Mouse (Mus musculus) lung, adult 2 months (tissue): ENCODE measurements around the gene Atg7. TPM values are rescaled to one million over a fixed set of nuclear protein-coding genes. Genes with fewer than 3 reads are reported as not detected.

ENCODE experiments used
- DNase-seq: peaks from one replicate; pipeline ENCODE4 v3.0.0; 2022
- H3K4me1 ChIP-seq: fragments of 200-500 bp; 2 replicates; pipeline ENCODE4 v1.6.1; 2011; ENCODE audit warnings: low read length; ENCODE audit not compliant: control insufficient read depth, insufficient read depth
- H3K4me3 ChIP-seq: fragments of 200-500 bp; replicated peaks from 2 replicates; pipeline ENCODE3; 2011; ENCODE audit warnings: low read depth, mild to moderate bottlenecking, control low read depth, low read length; ENCODE audit errors: extremely low read depth
- CTCF ChIP-seq: fragments of 200-500 bp; IDR thresholded peaks from 2 replicates; pipeline ENCODE4 v1.5.1; 2011; ENCODE audit warnings: mild to moderate bottlenecking, low read length, control low read depth; ENCODE audit not compliant: insufficient read depth
- POLR2A ChIP-seq: fragments of 200-500 bp; IDR thresholded peaks from 2 replicates; pipeline ENCODE4 v1.6.1; 2011; ENCODE audit warnings: low read depth, mild to moderate bottlenecking, control low read depth, low read length, borderline replicate concordance; ENCODE audit errors: extremely low read depth
- WGBS: fragments of 180-500 bp; shearing (Covaris S2); methylation state at CpG from one replicate; pipeline ENCODE4 v1.1.7; 2018; 5-methylcytosine and 5-hydroxymethylcytosine counted together
- polyA plus RNA-seq: library from polyadenylated mRNA; depleted of rRNA; stranded (reverse); fragments of >200 nt; gene quantifications from 2 replicates; pipeline ENCODE4 v1.2.3, GENCODE M21; 2012

Atg7 gene
- polyA plus RNA-seq, 1 experiment = 28.9 TPM

- TF ChIP-seq POLR2A (no peak), CTCF (no peak)
- WGBS = 32% methylated on average over 44 of the region's 46 CpGs
- DNase-seq = no peak
- Histone ChIP-seq H3K4me3 (no peak overlapping the region), H3K4me1 (no peaks in the 10 kb centered on the region)
These were observed 95.2 kb downstream of the Atg7 start for GRCm38 (mm10) chr6:114737931-114738759.

- DNase-seq = no peak
- TF ChIP-seq POLR2A (no peak), CTCF (no peak)
- 94% methylated on average over 4 of the region's 4 CpGs for WGBS
- H3K4me3 ChIP-seq = no peak overlapping the region
- H3K4me1 ChIP-seq = no peaks in the 10 kb centered on the region
These were observed 95.8 kb downstream of the Atg7 start for GRCm38 (mm10) chr6:114738760-114739112.

GRCm38 (mm10) chr6:114742209-114743003, 99.5 kb downstream of the Atg7 start:
- Histone ChIP-seq H3K4me1 (no peaks in the 10 kb centered on the region), H3K4me3 (no peak overlapping the region)
- no peak for TF ChIP-seq POLR2A
- TF ChIP-seq CTCF = no peak
- DNase-seq = no peak
- WGBS = 79% methylated on average over 12 of the region's 12 CpGs

- WGBS = 84% methylated on average over 8 of the region's 8 CpGs
- Histone ChIP-seq H3K4me1 (no peaks in the 10 kb centered on the region), H3K4me3 (no peak overlapping the region)
- no peak for DNase-seq
- TF ChIP-seq POLR2A = no peak
- no peak for TF ChIP-seq CTCF
These were observed 100.2 kb downstream of the Atg7 start for GRCm38 (mm10) chr6:114743126-114743525.

- no peak for TF ChIP-seq CTCF
- no peak for TF ChIP-seq POLR2A
- no peak for DNase-seq
These were observed 100.9 kb downstream of the Atg7 start for GRCm38 (mm10) chr6:114743845-114744244.

GRCm38 (mm10) chr6:114746439-114746974, 103.6 kb downstream of the Atg7 start:
- WGBS = 72% methylated on average over 7 of the region's 7 CpGs
- no peaks in the 10 kb centered on the region; the same call in 1 of the 2 replicates for H3K4me1 ChIP-seq
- H3K4me3 ChIP-seq = no peak overlapping the region
- TF ChIP-seq CTCF (no peak), POLR2A (no peak)
- no peak for DNase-seq

More at GRCm38 (mm10) chr6:114743845-114744244, 100.9 kb downstream of the Atg7 start:
- H3K4me1 ChIP-seq = no peaks in the 10 kb centered on the region; the same call in 1 of the 2 replicates
- whole genome bisulfite sequencing = 89% methylated on average over 2 of the region's 2 CpGs
- no peak overlapping the region for H3K4me3 ChIP-seq

GRCm38 (mm10) chr6:114748419-114748818, 105.5 kb downstream of the Atg7 start:
- Histone ChIP-seq H3K4me1 (no peaks in the 10 kb centered on the region; the same call in 1 of the 2 replicates), H3K4me3 (no peak overlapping the region)
- no peak for TF ChIP-seq CTCF
- TF ChIP-seq POLR2A = no peak
- 89% methylated on average over 3 of the region's 3 CpGs for WGBS
- no peak for DNase-seq

GRCm38 (mm10) chr6:114748882-114749281, 106.0 kb downstream of the Atg7 start:
- DNase-seq = no peak
- Histone ChIP-seq H3K4me3 (no peak overlapping the region), H3K4me1 (no peaks in the 10 kb centered on the region; the same call in 1 of the 2 replicates)
- WGBS = 94% methylated on average over 3 of the region's 3 CpGs
- TF ChIP-seq POLR2A = no peak
- no peak for TF ChIP-seq CTCF

GRCm38 (mm10) chr6:114758795-114759194, 115.9 kb downstream of the Atg7 start:
- DNase-seq = peak; percentile 17
- WGBS = 59% methylated on average over 7 of the region's 7 CpGs
- TF ChIP-seq POLR2A (no peak), CTCF (no peak)
- no peak overlapping the region for H3K4me3 ChIP-seq
- H3K4me1 ChIP-seq = no peaks in the 10 kb centered on the region

GRCm38 (mm10) chr6:114766314-114766713, 123.4 kb downstream of the Atg7 start:
- no peak overlapping the region for H3K4me3 ChIP-seq
- peak; percentile 17 for DNase-seq
- H3K4me1 ChIP-seq = 0 out of 2 replicates have a peak, but pooled peaks cover 2% of the 10 kb centered on the region
- 76% methylated on average over 6 of the region's 6 CpGs for WGBS
- TF ChIP-seq CTCF = no peak
- TF ChIP-seq POLR2A = no peak
